Mouse (Mus musculus): ENCODE data around the gene Fzd5.

DNA sequence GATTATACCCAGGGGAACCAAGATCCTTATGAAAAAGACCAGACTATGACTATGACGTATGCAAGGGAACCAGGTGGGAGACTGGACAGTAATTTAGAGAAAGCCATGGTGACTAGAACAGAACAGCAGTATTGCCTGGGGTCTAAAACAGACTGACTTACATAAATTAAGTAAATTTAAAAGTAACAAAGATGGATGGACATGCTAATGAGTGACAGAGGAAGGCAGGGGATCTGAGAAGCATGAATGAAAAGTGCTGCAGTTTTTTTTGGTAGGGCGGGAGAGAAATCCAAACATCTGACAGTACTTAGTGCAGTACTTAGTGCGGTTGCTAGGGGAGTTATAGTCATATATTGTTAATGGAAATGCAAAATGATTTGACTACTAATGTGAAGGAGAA, 42.4 kb downstream of the Fzd5 start:
- no peak for TF ChIP-seq POLR2A (IDR thresholded peaks at IDR 0.05; ENCODE audit: low read depth, low read length)
- TF ChIP-seq CTCF (IDR thresholded peaks at IDR 0.05; ENCODE audit: extremely low read depth, insufficient read depth, insufficient read length, insufficient replicate concordance), result no peak

Measured in spleen, adult 2 months (tissue).